10 mouse cellular contexts compared by ENCODE assay signal in genomic region chr1:60016136-60016611, GRCm38 (mm10). TPM values are rescaled to one million over a fixed set of nuclear protein-coding genes. Genes with fewer than 3 reads are reported as not detected.
A peak's percentile ranks its signal among the peaks of the same experiment; 100 is the strongest.
DNase-seq lines count a peak whose midpoint lies in the region; ATAC-seq and TF ChIP-seq lines count a peak whose summit lies in the region.
"Had no signal": no experiment of that assay in that cellular context is flagged by ENCODE, and none has a peak within 500 bp of the region (broad histone marks: within the 10 kb centered on the region; RNA-seq: fewer than 3 reads in every experiment).

No protein-coding gene starts in this region.

- TF ChIP-seq POLR2A in liver, adult 2 months (IDR thresholded peaks at IDR 0.05; ENCODE audit: extremely low read depth, insufficient read depth, low read length), result no peak

- H3K9me3 ChIP-seq in liver, embryonic 15.5 days (replicated peaks), result no peaks in the 10 kb centered on the region
- H3K9me3 ChIP-seq in hindbrain, postnatal 0 days (ENCODE audit: low read length), result no peaks in the 10 kb centered on the region
- H3K9me3 ChIP-seq: embryonic facial prominence, embryonic 13.5 days had no signal

- no peaks in the 10 kb centered on the region for H3K79me2 ChIP-seq in liver, adult 2 months (ENCODE audit: control insufficient read depth, insufficient read depth, low read length)

- peak overlapping the region; percentile 15; the same call in 1 of the 2 replicates for H3K4me2 ChIP-seq in liver, embryonic 15.5 days
- H3K4me2 ChIP-seq in hindbrain, postnatal 0 days (ENCODE audit: low read depth, low read length), result no peak overlapping the region
- H3K4me2 ChIP-seq: embryonic facial prominence, embryonic 13.5 days had no signal

- H3K4me1 ChIP-seq in liver, adult 2 months (ENCODE audit: control insufficient read depth, insufficient read depth, low read length), result no peaks in the 10 kb centered on the region
- H3K4me1 ChIP-seq in liver, embryonic 15.5 days (replicated peaks), result peaks cover 16% of the 10 kb centered on the region
- no peaks in the 10 kb centered on the region for H3K4me1 ChIP-seq in hindbrain, postnatal 0 days (ENCODE audit: insufficient read depth, low read length)
- H3K4me1 ChIP-seq: embryonic facial prominence, embryonic 13.5 days had no signal

- no peaks in the 10 kb centered on the region for H3K36me3 ChIP-seq in liver, adult 2 months (ENCODE audit: control insufficient read depth, insufficient read depth, low read length)
- H3K36me3 ChIP-seq in liver, embryonic 15.5 days (replicated peaks), result no peaks in the 10 kb centered on the region
- no peaks in the 10 kb centered on the region for H3K36me3 ChIP-seq in hindbrain, postnatal 0 days (ENCODE audit: insufficient read depth, low read length)
- H3K36me3 ChIP-seq: embryonic facial prominence, embryonic 13.5 days had no signal

- peak; percentile 16 for DNase-seq in liver, adult 2 months (ENCODE audit: extremely low read depth, low read depth, low spot score)
- no peak for DNase-seq in liver
- peak; percentile 66 for DNase-seq in CD4-positive, CD25-positive, alpha-beta regulatory T cell, adult 2 months (ENCODE audit: low read depth, low spot score)
- DNase-seq in T-cell, adult 2 months (ENCODE audit: low spot score), result peak; percentile 39
- no peak for DNase-seq in hindbrain, postnatal 0 days (ENCODE audit: low spot score)
- DNase-seq in urinary bladder, postnatal 14 days (ENCODE audit: low spot score), result no peak
- DNase-seq: layer of hippocampus, postnatal 36 days had no signal

- no peak overlapping the region for H3K4me3 ChIP-seq in liver, adult 2 months (ENCODE audit: insufficient read depth, low read depth, low read length)
- no peak overlapping the region for H3K4me3 ChIP-seq in liver, embryonic 15.5 days (replicated peaks)
- H3K4me3 ChIP-seq in hindbrain, postnatal 0 days (ENCODE audit: low read length), result no peak overlapping the region
- H3K4me3 ChIP-seq: embryonic facial prominence, embryonic 13.5 days had no signal

- peak; percentile 42; the same call in 1 of the 2 replicates for ATAC-seq in liver, embryonic 15.5 days (ENCODE audit: insufficient read depth)
- no peak for ATAC-seq in hindbrain, postnatal 0 days
- no peak for ATAC-seq in erythroid progenitor cell, adult 5-6 weeks (replicated peaks; ENCODE audit: low FRiP score, poor library complexity, severe bottlenecking)

- peaks cover 2% of the 10 kb centered on the region; the same call in 1 of the 2 replicates for H3K27me3 ChIP-seq in liver, adult 2 months (ENCODE audit: control insufficient read depth, insufficient read depth, low read length)
- H3K27me3 ChIP-seq in liver, embryonic 15.5 days, result no peaks in the 10 kb centered on the region
- no peaks in the 10 kb centered on the region for H3K27me3 ChIP-seq in hindbrain, postnatal 0 days (ENCODE audit: insufficient read depth, low read length)
- H3K27me3 ChIP-seq: embryonic facial prominence, embryonic 13.5 days had no signal

- no peak for TF ChIP-seq CTCF in liver, adult 2 months (IDR thresholded peaks at IDR 0.05; ENCODE audit: low read depth, low read length)
- no peak for TF ChIP-seq CTCF in hindbrain, postnatal 0 days (IDR thresholded peaks at IDR 0.05; ENCODE audit: low read depth)

- WGBS in liver, adult 2 months, result 67% methylated on average over 5 of the region's 5 CpGs
- 17% methylated on average over 5 of the region's 5 CpGs for WGBS in liver, embryonic 15.5 days (ENCODE audit: insufficient replicate concordance)
- WGBS in hindbrain, postnatal 0 days, result 59% methylated on average over 5 of the region's 5 CpGs

- no peak overlapping the region for H3K9ac ChIP-seq in liver, adult 2 months (ENCODE audit: low read depth, low read length)
- H3K9ac ChIP-seq in liver, embryonic 15.5 days, result no peak overlapping the region
- H3K9ac ChIP-seq in hindbrain, postnatal 0 days (replicated peaks; ENCODE audit: low read length), result no peak overlapping the region
- H3K9ac ChIP-seq: embryonic facial prominence, embryonic 13.5 days had no signal

- H3K27ac ChIP-seq in liver, adult 2 months (replicated peaks; ENCODE audit: insufficient read depth, low read depth, low read length), result no peak overlapping the region
- H3K27ac ChIP-seq in liver, embryonic 15.5 days (replicated peaks), result peak overlapping the region; percentile 45; the same call in 1 of the 2 replicates
- no peak overlapping the region for H3K27ac ChIP-seq in hindbrain, postnatal 0 days
- H3K27ac ChIP-seq: embryonic facial prominence, embryonic 13.5 days had no signal

RNA-seq across cellular contexts. Expression of gene Ica1l, which starts 26.8 kb away (rescaled TPM):
- total RNA-seq in liver, adult 2 months (2014; rRNA removed), result under 0.01 TPM in 1 of 2 replicates, not detected in the other
- polyA plus RNA-seq in liver, adult 2 months (2012; rRNA removed), result not detected in 2 replicates
- polyA plus RNA-seq in liver, embryonic 15.5 days (2015; fragmentation: Nextera tagmentation; extraction: Ambion mirVana), result 0.17 and 0.31 TPM in 2 replicates
- 51.7 and 52.0 TPM in 2 replicates for total RNA-seq in hindbrain, postnatal 0 days (2014; rRNA removed)
- 56.4 and 61.3 TPM in 2 replicates for polyA plus RNA-seq in hindbrain, postnatal 0 days (2015; fragmentation: Nextera tagmentation; extraction: Ambion mirVana)
- total RNA-seq in erythroid progenitor cell, adult 5-6 weeks (2015; ENCODE audit: low replicate concordance), result not detected in 2 replicates
- 3.6 TPM in 1 of 2 replicates, not detected in the other for total RNA-seq in erythroid progenitor cell, adult 5-6 weeks (2017; ENCODE audit: low replicate concordance)

Comparison
In these comparisons a context has a peak if more than half of its experiments do, and no peak if none do; other contexts are left out.
1. DNase-seq: peak in liver, adult 2 months (single experiment), CD4-positive, CD25-positive, alpha-beta regulatory T cell, adult 2 months (single experiment) and T-cell, adult 2 months (single experiment); none in liver (single experiment), hindbrain, postnatal 0 days (single experiment) and urinary bladder, postnatal 14 days (single experiment).
2. RNA of gene Ica1l, which starts 26.8 kb away (total RNA-seq): 51.7 to 52.0 TPM in hindbrain, postnatal 0 days; under 0.01 TPM in liver, adult 2 months and 3.6 TPM in erythroid progenitor cell, adult 5-6 weeks; every median in the first group is over 10 times any median in the second.